Mouse (Mus musculus) layer of hippocampus, postnatal 14 days (tissue): ENCODE results near the gene Ssr2. TPM values are rescaled to one million over a fixed set of nuclear protein-coding genes. Genes with fewer than 3 reads are reported as not detected.

Experiments used
- DNase-seq, 2 experiments: peaks; one replicate each; pipeline ENCODE4 v3.0.0; 2021 to 2022; ENCODE audit warnings: low spot score in 2 of 2, mixed read lengths in 1 of 2
- total RNA-seq, 2 experiments: library from RNA; stranded (reverse); gene quantifications; 2 replicates each; pipeline ENCODE4 v1.2.3; 2021

Gene Ssr2
- total RNA-seq, 2 experiments from 2014 or later: 110 to 120 TPM

- no peak for DNase-seq
Observed at GRCm38 (mm10) chr3:88540085-88540484, 35.6 kb upstream of the Ssr2 start.

- no peak for DNase-seq
Observed at GRCm38 (mm10) chr3:88541622-88542401, 33.9 kb upstream of the Ssr2 start.

- DNase-seq: no peak
Observed at GRCm38 (mm10) chr3:88542486-88542885, 33.2 kb upstream of the Ssr2 start.

GRCm38 (mm10) chr3:88543174-88543573 lies 32.5 kb upstream of the Ssr2 start:
- no peak for DNase-seq

- no peak for DNase-seq
Observed at GRCm38 (mm10) chr3:88543651-88544410, 31.8 kb upstream of the Ssr2 start.

GRCm38 (mm10) chr3:88544514-88544913 lies 31.2 kb upstream of the Ssr2 start:
- DNase-seq: no peak

- no peak for DNase-seq
Observed at GRCm38 (mm10) chr3:88544955-88545591, 30.6 kb upstream of the Ssr2 start.

DNA sequence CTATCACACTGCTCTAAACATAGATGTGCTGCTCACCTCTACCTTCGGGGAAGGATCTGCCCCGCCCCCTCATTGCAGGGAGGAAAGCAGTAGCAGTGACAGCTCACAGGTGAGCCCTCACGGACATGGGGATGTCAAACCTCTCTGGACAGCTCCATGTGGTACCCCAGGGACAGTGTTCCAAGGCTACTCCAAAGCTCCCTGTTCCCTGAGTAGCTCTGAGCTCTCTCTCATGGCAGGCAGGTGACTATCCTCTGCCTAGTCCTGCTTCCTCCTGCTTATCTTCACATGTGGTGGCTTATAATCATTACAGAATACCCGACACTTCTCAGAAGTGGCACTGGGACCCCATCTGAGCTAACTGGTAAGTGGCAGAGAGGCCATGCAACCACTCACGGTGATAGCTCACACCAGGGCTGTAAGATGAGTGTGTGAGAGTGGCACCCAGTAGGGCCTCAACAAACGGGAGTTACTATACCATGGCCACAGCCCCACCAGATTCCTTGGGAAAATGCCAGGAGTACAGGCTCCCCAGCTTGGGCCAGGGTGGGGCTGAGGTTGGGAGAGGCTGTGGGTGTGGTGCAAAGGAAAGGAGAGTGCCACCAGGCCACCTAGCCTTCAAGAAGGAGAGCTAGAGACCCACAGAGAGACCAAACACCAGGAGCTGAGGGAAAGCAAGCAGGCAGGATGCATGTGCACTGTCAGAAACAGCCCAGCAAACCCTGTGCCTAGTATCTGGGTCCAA lies 28.8 kb upstream of the Ssr2 start:
- DNase-seq: no peak

GRCm38 (mm10) chr3:88548180-88548917 lies 27.3 kb upstream of the Ssr2 start, which contains the start of gene Rab25:
Rab25 (minus strand) TSS chr3:88548300.
- no peak for DNase-seq

DNA sequence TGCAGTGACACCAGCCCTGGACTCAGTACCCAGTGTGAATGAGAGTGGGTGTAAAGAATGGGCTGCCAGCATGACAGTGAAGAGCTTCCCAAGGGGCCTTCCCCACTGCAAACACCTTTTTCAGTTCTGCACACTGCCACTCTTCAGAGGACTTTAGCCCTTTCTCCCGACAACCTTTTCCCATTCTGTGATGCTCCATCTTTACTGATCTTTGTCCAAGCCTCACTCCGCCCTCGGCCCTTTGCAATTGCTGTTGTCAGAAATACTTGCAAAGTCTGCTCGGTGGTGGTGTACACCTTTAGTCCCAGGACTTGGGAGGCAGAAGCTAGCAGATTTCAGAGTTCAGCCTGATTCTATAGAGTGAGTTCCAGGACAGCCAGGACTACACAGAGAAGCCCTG lies 24.1 kb upstream of the Ssr2 start:
- no peak for DNase-seq

GRCm38 (mm10) chr3:88552082-88552645 lies 23.5 kb upstream of the Ssr2 start:
- DNase-seq: no peak

- peak; percentile 96 to 99 for DNase-seq
Observed at GRCm38 (mm10) chr3:88552676-88553524, 22.8 kb upstream of the Ssr2 start, which contains the start of gene Lamtor2. Lamtor2 (minus strand) TSS chr3:88553074.

DNA sequence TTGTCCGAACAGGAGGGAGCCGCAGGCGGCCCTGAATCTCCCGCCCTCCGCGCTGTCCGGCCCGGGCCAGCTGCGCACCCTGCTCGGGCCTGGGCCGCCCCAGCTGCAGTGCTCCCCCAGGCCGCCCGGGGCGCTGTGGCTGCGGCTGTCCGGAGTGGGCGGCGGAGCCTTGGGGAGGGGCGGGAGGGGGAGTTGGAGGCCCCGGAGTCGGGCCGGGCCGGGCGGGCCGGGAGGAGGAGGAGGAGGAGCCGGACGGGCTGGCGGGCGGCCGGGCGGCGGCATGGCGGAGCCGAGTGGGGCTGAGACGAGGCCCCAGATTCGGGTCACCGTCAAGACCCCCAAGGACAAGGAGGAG lies 22.2 kb upstream of the Ssr2 start, which contains the start of gene Ubqln4:
Gene Ubqln4 (plus strand): TSS at position 234 of the 355 bp plus-strand sequence.
- DNase-seq: peak; percentile 89 to 90

GRCm38 (mm10) chr3:88553880-88554586 lies 21.6 kb upstream of the Ssr2 start:
- DNase-seq: peak; percentile 58 to 73

- DNase-seq: no peak
Observed at GRCm38 (mm10) chr3:88555069-88555605, 20.5 kb upstream of the Ssr2 start.

DNA sequence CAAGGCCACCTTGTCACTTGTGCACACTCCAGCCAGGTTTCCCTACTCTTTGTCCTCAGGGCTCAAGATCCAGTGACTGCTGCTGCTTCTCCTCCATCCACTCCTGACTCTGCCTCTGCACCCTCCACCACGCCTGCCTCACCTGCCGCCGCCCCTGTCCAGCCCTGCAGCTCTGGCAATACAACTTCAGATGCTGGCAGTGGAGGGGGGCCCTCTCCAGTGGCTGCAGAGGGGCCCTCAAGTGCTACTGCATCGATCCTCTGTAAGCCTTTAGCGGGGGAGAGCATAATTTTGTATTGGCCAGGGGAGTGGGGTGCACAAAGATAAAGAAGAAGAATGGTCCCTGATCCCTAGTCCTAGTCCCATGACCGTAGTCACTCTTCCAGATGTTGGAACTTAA lies 19.9 kb upstream of the Ssr2 start:
- no peak for DNase-seq

DNA sequence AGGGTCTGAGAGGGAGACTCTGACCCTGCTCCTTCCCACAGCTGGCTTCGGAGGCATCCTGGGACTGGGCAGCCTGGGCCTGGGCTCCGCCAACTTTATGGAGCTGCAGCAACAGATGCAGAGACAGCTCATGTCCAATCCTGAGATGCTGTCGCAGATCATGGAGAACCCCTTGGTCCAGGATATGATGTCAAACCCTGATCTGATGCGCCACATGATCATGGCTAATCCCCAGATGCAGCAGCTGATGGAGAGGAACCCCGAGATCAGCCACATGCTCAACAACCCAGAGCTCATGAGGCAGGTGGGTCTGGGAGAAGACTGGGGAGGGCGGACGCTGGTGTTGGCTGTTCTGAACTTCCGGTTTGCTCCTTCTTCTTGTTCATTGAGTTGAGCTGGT lies 19.1 kb upstream of the Ssr2 start:
- no peak for DNase-seq

GRCm38 (mm10) chr3:88559596-88559995 lies 16.1 kb upstream of the Ssr2 start:
- no peak for DNase-seq
